Mouse (Mus musculus) spleen, adult 2 months (tissue): ENCODE data around the gene Lekr1. TPM values are rescaled to one million over a fixed set of nuclear protein-coding genes. Genes with fewer than 3 reads are reported as not detected.

Source experiments
- DNase-seq, 2 experiments: peaks; one replicate each; pipeline versions ENCODE4 v3.0.0 to v3.0.0-alpha.2; 2012 to 2021; ENCODE audit warnings: low spot score in 2 of 2, low read depth in 1 of 2
- H3K27ac ChIP-seq: fragments of 200-500 bp; 2 replicates; pipeline ENCODE4 v1.5.1; 2012; ENCODE audit warnings: low read length, inconsistent platforms; ENCODE audit not compliant: insufficient read depth
- H3K27me3 ChIP-seq: fragments of 200-500 bp; 2 replicates; pipeline ENCODE4 v1.6.1; 2012; ENCODE audit warnings: mild to moderate bottlenecking, moderate library complexity, low read length, inconsistent platforms; ENCODE audit not compliant: control insufficient read depth, insufficient read depth
- H3K36me3 ChIP-seq: fragments of 200-500 bp; 2 replicates; pipeline ENCODE4 v1.6.1; 2012; ENCODE audit warnings: mild to moderate bottlenecking, low read length, inconsistent platforms; ENCODE audit not compliant: control insufficient read depth, insufficient read depth
- H3K4me1 ChIP-seq: fragments of 200-500 bp; 2 replicates; pipeline ENCODE4 v1.6.1; 2011; ENCODE audit warnings: inconsistent platforms; ENCODE audit not compliant: control insufficient read depth, insufficient read depth, insufficient read length
- H3K4me3 ChIP-seq: fragments of 200-500 bp; 2 replicates; pipeline ENCODE4 v1.5.1; 2011; ENCODE audit warnings: mild to moderate bottlenecking, inconsistent platforms; ENCODE audit not compliant: insufficient read depth, insufficient read length; ENCODE audit errors: extremely low read depth
- CTCF ChIP-seq: fragments of 200-500 bp; IDR thresholded peaks from 2 replicates; pipeline ENCODE4 v1.5.1; 2011; ENCODE audit warnings: mild to moderate bottlenecking, inconsistent platforms; ENCODE audit not compliant: insufficient read depth, insufficient read length, insufficient replicate concordance; ENCODE audit errors: extremely low read depth
- POLR2A ChIP-seq: fragments of 200-500 bp; IDR thresholded peaks from 2 replicates; pipeline ENCODE4 v1.6.1; 2011; ENCODE audit warnings: low read depth, low read length, inconsistent platforms
- WGBS: fragments of 180-500 bp; shearing (Covaris S2); methylation state at CpG from one replicate; pipeline ENCODE4 v1.1.7; 2018; 5-methylcytosine and 5-hydroxymethylcytosine counted together
- polyA plus RNA-seq: library from polyadenylated mRNA; depleted of rRNA; stranded (reverse); fragments of >200 nt; gene quantifications from 2 replicates; pipeline ENCODE4 v1.2.3, GENCODE M21; 2012

Gene Lekr1
- polyA plus RNA-seq, 1 experiment: 0.20 TPM

- Histone ChIP-seq H3K4me1 (no peaks in the 10 kb centered on the region), H3K4me3 (no peak overlapping the region), H3K36me3 (no peaks in the 10 kb centered on the region), H3K27me3 (no peaks in the 10 kb centered on the region), H3K27ac (no peak overlapping the region)
- WGBS: 3% methylated on average over 3 of the region's 3 CpGs
- DNase-seq: no peak
- TF ChIP-seq POLR2A (no peak), CTCF (no peak)
Observed at GRCm38 (mm10) chr3:65790076-65790685, 124.2 kb downstream of the Lekr1 start.

GRCm38 (mm10) chr3:65793561-65793960 lies 127.5 kb downstream of the Lekr1 start:
- no peaks in the 10 kb centered on the region for H3K27me3 ChIP-seq
- TF ChIP-seq CTCF (no peak), POLR2A (no peak)
- H3K27ac ChIP-seq: no peak overlapping the region
- H3K36me3 ChIP-seq: no peaks in the 10 kb centered on the region
- DNase-seq: no peak
- H3K4me1 ChIP-seq: no peaks in the 10 kb centered on the region
- no peak overlapping the region for H3K4me3 ChIP-seq
- 75% methylated on average over 4 of the region's 4 CpGs for WGBS

GRCm38 (mm10) chr3:65794711-65795110 lies 128.7 kb downstream of the Lekr1 start:
- 88% methylated on average over 2 of the region's 2 CpGs for WGBS
- Histone ChIP-seq H3K36me3 (no peaks in the 10 kb centered on the region), H3K4me1 (no peaks in the 10 kb centered on the region), H3K27ac (no peak overlapping the region), H3K27me3 (no peaks in the 10 kb centered on the region), H3K4me3 (no peak overlapping the region)
- DNase-seq: no peak
- TF ChIP-seq CTCF: no peak
- no peak for TF ChIP-seq POLR2A

GRCm38 (mm10) chr3:65797345-65798137 lies 131.5 kb downstream of the Lekr1 start:
- WGBS: 76% methylated on average over 5 of the region's 5 CpGs
- Histone ChIP-seq H3K27ac (no peak overlapping the region), H3K36me3 (no peaks in the 10 kb centered on the region), H3K4me1 (no peaks in the 10 kb centered on the region), H3K27me3 (no peaks in the 10 kb centered on the region), H3K4me3 (no peak overlapping the region)
- TF ChIP-seq POLR2A (no peak), CTCF (no peak)
- DNase-seq: no peak

GRCm38 (mm10) chr3:65800962-65801361 lies 134.9 kb downstream of the Lekr1 start:
- TF ChIP-seq POLR2A (no peak), CTCF (no peak)
- H3K27me3 ChIP-seq: no peaks in the 10 kb centered on the region

GRCm38 (mm10) chr3:65802185-65802584 lies 136.2 kb downstream of the Lekr1 start:
- H3K4me1 ChIP-seq: no peaks in the 10 kb centered on the region
- H3K36me3 ChIP-seq: no peaks in the 10 kb centered on the region
- DNase-seq: no peak
- H3K4me3 ChIP-seq: no peak overlapping the region
- no peak overlapping the region for H3K27ac ChIP-seq
- no peak for TF ChIP-seq POLR2A
- WGBS: 66% methylated on average over 5 of the region's 5 CpGs
- H3K27me3 ChIP-seq: no peaks in the 10 kb centered on the region

More at GRCm38 (mm10) chr3:65800962-65801361, 134.9 kb downstream of the Lekr1 start:
- Histone ChIP-seq H3K27ac (no peak overlapping the region), H3K36me3 (no peaks in the 10 kb centered on the region), H3K4me1 (no peaks in the 10 kb centered on the region), H3K4me3 (no peak overlapping the region)
- no peak for DNase-seq
- 68% methylated on average over 4 of the region's 4 CpGs for WGBS

GRCm38 (mm10) chr3:65802868-65803267 lies 136.8 kb downstream of the Lekr1 start:
- no peak for TF ChIP-seq CTCF
- TF ChIP-seq POLR2A: no peak
- WGBS: 62% methylated on average over 5 of the region's 5 CpGs
- no peaks in the 10 kb centered on the region for H3K27me3 ChIP-seq

More at GRCm38 (mm10) chr3:65802868-65803267, 136.8 kb downstream of the Lekr1 start:
- H3K4me1 ChIP-seq: no peaks in the 10 kb centered on the region
- DNase-seq: no peak
- no peak overlapping the region for H3K4me3 ChIP-seq
- H3K27ac ChIP-seq: no peak overlapping the region
- H3K36me3 ChIP-seq: no peaks in the 10 kb centered on the region
